Mouse (Mus musculus): ENCODE results near the gene Olfr127.
"Not testable (repeated sequence)": the region's sequence is repeated elsewhere in the genome, so short reads cannot be mapped to it uniquely, and the experiment has no call there.

Gene Olfr127

GRCm38 (mm10) chr17:37900137-37900536 lies at the start of gene Olfr127:
Gene Olfr127, plus strand, starts transcription at chr17:37900437.
- DNase-seq (ENCODE audit: low spot score), result no peak

GRCm38 (mm10) chr17:37863901-37864300 lies 36.3 kb upstream of the Olfr127 start:
- no peak for DNase-seq (ENCODE audit: low spot score)

GRCm38 (mm10) chr17:37869676-37870205 lies 30.5 kb upstream of the Olfr127 start:
- no peak for DNase-seq (ENCODE audit: low spot score)

GRCm38 (mm10) chr17:37873830-37874229 lies 26.4 kb upstream of the Olfr127 start:
- no peak for DNase-seq (ENCODE audit: low spot score)

- not testable (repeated sequence) for DNase-seq (ENCODE audit: low spot score)
Measured at GRCm38 (mm10) chr17:37906821-37907220, 6.6 kb downstream of the Olfr127 start.

GRCm38 (mm10) chr17:37920248-37920647 lies 20.0 kb downstream of the Olfr127 start, which contains the start of gene Olfr128:
Gene Olfr128, plus strand, starts transcription at chr17:37920548.
- no peak for DNase-seq (ENCODE audit: low spot score)

GRCm38 (mm10) chr17:37952979-37953378 lies 52.7 kb downstream of the Olfr127 start, which contains the start of gene Olfr761:
Gene Olfr761, minus strand, starts transcription at chr17:37953079.
- no peak for DNase-seq (ENCODE audit: low spot score)
